Mouse (Mus musculus): Measurements from ENCODE around the gene Tspan9.

DNA sequence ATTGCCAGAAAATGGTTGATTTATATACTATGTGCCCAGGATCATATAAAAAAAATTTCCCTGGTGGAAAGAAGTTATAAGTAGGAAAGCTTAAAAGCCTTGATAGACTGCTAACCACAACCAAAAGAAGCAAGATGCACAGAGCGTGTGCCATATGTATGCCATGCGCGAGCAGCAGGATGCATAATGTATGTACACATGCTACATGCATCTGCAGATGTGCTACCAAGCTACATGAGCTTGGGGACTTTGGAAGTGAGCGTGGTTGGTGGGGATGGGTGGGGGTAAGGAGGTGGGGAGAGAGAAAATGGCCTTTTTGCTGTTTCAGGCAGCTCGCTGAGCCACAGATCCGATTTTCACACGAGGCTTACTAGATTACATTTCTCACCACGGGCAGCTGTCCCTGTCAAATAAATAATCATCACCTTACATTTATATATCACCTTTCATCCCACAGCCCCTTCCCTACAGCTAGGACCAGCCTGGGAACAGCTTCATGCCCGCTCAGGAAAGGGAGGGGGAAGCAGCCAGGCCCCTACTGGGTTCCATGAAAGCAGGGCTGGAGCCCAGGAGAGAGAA lies 57.8 kb downstream of the Tspan9 start:
- TF ChIP-seq CTCF (IDR thresholded peaks at IDR 0.05; ENCODE audit: low read depth) (no peak), EP300 (IDR thresholded peaks at IDR 0.05; ENCODE audit: low read depth) (no peak)
